Mouse (Mus musculus) adrenal gland, postnatal 0 days (tissue): Measurements from ENCODE around the gene Nrl. TPM values are rescaled to one million over a fixed set of nuclear protein-coding genes. Genes with fewer than 3 reads are reported as not detected.

Source experiments
- polyA plus RNA-seq: library from polyadenylated mRNA; unstranded; fragments of >200 nt; fragmentation: Nextera tagmentation; extraction: Ambion mirVana; gene quantifications from 2 replicates; pipeline ENCODE4 v1.2.1, GENCODE M21; 2015

Nrl gene
- 0.06 TPM in 1 of 2 replicates, not detected in the other for polyA plus RNA-seq

GRCm38 (mm10) chr14:55524785-55525184 lies at the start of gene Nrl:
TSS of gene Nrl (minus strand) at chr14:55524981.

DNA sequence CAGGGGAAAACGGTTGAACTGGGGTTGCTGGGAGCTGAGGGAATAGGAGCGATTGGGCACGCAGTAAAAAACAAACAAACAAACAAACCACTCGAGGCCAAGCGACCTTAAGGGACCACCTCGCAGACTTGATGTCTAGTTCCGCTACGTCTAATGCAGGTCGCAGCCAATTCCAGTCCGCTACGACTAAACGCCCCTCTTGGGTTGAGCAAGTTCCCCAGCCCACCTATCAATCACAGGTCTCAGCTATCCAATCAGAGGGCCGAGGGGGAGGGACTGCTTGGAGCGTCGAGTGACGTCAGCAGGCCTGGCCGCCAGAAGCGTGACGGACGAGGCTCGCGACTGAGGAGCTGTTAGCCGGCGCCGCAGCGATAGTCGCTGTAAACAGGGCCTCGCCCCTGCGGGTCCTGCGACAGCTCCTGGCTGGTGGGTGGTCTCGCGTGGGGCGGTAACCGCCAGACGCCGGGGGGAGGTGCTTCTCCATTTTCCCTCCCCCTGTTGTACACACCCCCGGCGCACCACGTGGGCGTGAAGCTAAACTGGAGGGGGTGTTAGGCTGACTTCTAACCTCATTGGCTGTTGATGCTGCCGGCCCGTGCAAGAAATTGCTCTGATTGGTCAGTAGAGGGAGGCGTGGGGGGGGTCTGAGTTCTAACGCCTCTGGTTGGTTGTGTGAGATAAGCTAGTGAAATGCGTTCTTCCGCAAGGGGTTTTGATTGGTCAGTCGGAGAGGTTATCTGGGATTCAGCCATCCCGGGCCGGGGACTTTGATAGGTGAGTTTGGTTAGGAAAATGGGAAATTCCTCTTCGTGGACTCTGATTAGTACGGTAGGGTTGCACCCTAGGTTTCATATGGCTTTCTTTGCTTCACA lies 35.7 kb upstream of the Nrl start, which contains the start of gene A730061H03Rik:
Gene A730061H03Rik (minus strand): TSS at position 205 of the 872 bp plus-strand sequence.

DNA sequence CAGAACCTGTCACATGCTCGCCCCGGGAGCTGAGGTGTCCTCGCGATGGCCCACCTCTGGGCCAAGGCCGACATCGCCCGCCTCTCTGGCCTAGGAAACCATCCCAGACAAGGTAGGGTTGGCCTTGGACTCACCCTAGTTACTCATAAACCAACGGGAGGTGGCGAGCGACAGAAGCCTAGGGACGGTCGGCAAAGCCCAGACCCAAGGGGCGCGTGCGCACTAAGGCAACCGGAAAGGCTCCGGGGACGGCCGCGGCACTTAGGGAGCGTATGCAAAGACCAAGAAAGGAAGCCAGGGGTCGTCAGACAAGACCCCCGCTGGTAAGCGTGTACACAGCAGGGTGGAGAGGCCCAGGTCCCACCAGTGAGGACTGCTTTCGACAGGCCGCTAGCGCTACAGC lies 35.0 kb upstream of the Nrl start, which contains the start of gene Dcaf11:
Gene Dcaf11 (plus strand): TSS at position 208 of the 403 bp plus-strand sequence.

DNA sequence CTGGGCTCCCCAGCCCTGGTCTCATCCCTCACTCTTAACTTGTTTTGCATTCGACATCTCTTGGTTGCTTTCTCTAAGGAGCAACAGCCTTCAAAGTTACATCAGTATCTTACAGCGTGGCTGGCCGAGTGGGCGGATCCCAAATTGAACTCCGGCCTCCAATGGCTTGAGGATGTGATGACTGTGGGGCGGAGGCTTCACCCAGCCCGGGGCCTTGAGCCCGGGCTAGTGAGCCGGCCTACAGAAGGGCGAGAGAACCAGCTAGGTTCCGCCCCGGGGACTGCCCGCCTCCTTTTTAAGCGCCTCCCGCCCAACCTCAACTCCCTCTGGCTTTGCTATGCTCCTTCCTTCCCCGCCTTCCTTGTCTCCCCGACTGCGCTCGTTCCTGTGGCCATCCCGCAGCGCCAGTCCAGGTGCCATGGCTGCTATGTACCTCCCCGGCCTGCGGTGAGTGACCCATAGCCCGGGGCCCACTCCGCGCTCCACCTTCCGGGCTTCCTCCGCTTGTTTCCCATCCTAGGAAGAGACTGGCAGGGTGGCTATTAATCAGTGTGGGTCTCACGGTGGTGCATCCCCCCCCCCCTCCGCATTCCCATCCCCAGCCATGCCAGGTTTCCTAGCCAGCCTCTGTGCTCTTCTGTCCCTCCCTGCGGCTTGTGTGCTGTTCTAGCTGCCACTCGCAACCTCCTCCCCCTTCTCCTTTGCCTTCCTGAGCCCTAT lies 15.4 kb upstream of the Nrl start, which contains the start of gene Pck2:
Gene Pck2 (plus strand): TSS at position 200 of the 720 bp plus-strand sequence.

DNA sequence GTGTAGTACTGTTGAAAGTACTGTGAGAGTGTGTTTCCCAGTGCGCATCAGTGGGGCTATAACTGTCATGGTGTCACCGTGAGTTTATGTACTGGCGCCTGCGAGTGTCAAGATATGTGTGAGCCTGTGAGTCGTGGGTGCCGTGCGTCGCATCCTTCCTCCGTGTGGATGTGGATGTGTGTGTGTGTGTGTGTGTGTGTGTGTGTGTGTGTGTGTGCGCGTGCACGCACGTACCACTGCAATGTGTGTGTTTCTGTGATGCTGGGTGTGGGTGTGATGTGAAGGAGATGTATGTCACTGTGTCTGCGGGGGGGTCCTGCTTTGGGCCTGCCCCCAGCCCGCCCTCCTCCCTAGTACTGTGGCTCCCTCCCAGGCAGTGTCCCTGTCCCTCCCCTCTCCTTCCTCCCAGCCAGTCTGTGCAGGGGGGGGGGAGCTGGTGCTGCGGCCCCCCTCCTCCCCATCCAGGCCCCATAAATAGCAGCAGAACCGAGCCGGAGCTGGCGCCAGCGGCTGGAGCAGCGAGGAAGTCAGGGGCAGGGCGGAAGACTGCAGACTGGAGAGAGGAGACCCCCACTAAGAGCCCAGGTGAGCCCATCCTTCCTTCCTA lies 14.6 kb downstream of the Nrl start, which contains the start of gene Cpne6:
Gene Cpne6 (plus strand): TSS at position 321 of the 607 bp plus-strand sequence.

DNA sequence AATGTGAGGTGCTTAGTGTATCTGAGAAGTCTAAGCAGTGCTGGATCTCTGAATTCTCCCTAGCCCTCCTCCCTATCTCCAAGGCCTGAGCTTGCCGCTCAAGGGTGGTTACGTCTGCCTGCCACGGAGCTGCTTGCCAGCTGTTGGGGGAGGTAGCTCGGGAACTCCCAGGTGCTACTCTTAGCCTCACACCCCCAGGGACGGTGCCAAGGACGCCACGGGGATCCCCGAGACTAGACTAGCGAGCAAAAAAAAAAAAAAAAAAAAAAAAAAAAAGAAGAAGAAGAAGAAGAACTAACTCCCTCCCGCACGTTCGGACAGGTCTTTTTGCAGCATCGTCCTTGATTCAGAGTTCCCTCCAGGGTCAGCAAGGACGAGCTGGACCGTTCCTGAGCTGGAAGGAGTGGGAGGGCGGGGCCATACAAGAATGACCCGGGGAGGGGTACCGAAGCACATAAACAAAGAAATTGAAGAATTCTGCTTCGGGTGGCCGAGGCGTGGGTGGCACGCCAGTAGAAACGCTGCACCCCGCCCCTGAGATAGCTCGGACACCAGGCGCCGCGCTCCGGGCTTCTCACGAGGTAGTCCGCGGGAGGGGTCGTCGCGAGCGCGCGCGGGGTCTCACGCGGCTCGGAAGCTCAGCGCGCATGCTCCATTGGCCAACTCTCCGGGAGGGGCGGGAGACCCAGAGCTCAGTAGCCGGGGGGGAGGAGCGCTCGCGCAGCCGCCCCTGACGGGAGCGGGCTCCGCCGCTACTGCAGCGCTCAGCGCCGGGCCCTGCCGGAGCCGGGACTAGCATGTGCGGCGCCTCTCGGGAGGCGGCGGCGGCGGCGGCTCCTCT lies 34.2 kb downstream of the Nrl start, which contains the start of gene Carmil3:
Gene Carmil3 (plus strand): TSS at position 291 of the 841 bp plus-strand sequence.

DNA sequence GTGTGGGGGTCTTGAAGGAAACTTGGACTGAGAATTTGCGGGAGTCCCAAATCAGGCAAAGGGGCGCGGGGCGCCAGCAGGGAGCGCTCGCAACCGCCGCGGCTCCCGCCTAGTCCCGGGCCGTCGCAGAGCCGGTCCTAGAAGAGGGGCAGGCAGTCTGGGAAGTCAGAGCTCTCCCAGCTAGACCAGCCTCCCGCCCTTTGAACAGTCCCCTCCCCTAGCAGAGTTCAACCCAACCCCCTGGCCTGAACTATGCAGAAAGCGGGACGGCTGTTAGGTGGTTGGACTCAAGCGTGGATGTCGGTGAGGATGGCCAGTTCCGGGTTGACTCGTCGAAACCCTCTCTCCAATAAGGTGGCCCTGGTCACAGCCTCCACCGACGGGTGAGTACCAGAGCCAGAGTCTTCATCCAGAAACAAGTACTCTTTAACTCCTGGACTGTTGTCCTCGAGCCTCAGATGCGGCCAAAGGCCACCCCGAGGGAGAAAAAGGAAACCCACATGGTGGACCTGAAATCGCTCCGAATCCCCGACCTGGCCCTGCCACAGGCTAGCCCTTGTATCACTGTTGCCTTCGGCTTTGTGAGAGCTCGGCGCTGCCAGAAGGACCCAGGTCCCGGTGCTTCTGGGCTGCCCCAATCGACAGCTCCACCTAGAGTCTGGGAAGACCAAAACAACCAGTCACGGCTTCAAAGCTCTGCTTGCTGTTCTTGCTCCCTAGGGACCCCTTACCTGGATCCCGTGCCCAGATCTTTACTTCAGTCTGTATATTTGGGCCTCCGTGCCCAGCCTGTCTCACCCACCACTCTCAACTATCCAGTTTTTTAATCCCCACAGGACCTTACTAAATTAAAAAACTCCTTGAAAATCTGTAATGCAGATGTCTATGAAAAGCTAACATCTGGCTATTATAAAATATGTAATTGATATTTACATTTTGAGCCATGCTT lies 45.9 kb downstream of the Nrl start, which contains the start of gene Dhrs4:
Gene Dhrs4 (plus strand): TSS at position 108 of the 949 bp plus-strand sequence.

Other genes starting within 250 kb of the Nrl start
- 61.9 and 83.5 TPM in 2 replicates for gene Dhrs4, start 46.2 kb downstream of the Nrl start, polyA plus RNA-seq
- gene Carmil3, start 34.3 kb downstream of the Nrl start, polyA plus RNA-seq = 3.2 and 4.5 TPM in 2 replicates
- 0.16 and 0.63 TPM in 2 replicates for gene Cpne6, start 14.5 kb downstream of the Nrl start, polyA plus RNA-seq
- gene Pck2, start 15.3 kb upstream of the Nrl start, polyA plus RNA-seq = 35.7 and 43.6 TPM in 2 replicates
- gene Dcaf11, start 35.0 kb upstream of the Nrl start, polyA plus RNA-seq = 50.2 and 81.0 TPM in 2 replicates
- 1.6 and 4.3 TPM in 2 replicates for gene A730061H03Rik, start 35.4 kb upstream of the Nrl start, polyA plus RNA-seq
- 1.1 and 1.3 TPM in 2 replicates for gene Fitm1, start 50.6 kb upstream of the Nrl start, polyA plus RNA-seq
- 226 and 323 TPM in 2 replicates for gene Psme1, start 53.1 kb upstream of the Nrl start, polyA plus RNA-seq
- 55.0 and 57.8 TPM in 2 replicates for gene Emc9, start 60.3 kb upstream of the Nrl start, polyA plus RNA-seq
- 549 and 603 TPM in 2 replicates for gene Psme2, start 66.1 kb upstream of the Nrl start, polyA plus RNA-seq
- gene Rnf31, start 66.7 kb upstream of the Nrl start, polyA plus RNA-seq = 9.6 and 12.4 TPM in 2 replicates
- 20.9 and 26.1 TPM in 2 replicates for gene Irf9, start 78.6 kb upstream of the Nrl start, polyA plus RNA-seq
- 6.8 and 9.0 TPM in 2 replicates for gene Rec8, start 93.1 kb upstream of the Nrl start, polyA plus RNA-seq
- gene Ipo4, start 111.0 kb upstream of the Nrl start, polyA plus RNA-seq = 41.9 and 52.7 TPM in 2 replicates
- 1.0 and 3.3 TPM in 2 replicates for gene Gm49378, start 112.9 kb upstream of the Nrl start, polyA plus RNA-seq
- gene Tm9sf1, start 118.8 kb upstream of the Nrl start, polyA plus RNA-seq = 65.2 and 103 TPM in 2 replicates
- gene Tssk4, start 125.2 kb upstream of the Nrl start, polyA plus RNA-seq = 0.77 and 0.95 TPM in 2 replicates
- 63.2 and 95.3 TPM in 2 replicates for gene Mdp1, start 135.5 kb upstream of the Nrl start, polyA plus RNA-seq
- gene Gmpr2, start 147.0 kb upstream of the Nrl start, polyA plus RNA-seq = 30.6 and 43.5 TPM in 2 replicates
- 635 and 779 TPM in 2 replicates for gene Nedd8, start 147.1 kb upstream of the Nrl start, polyA plus RNA-seq
- gene Tinf2, start 156.8 kb upstream of the Nrl start, polyA plus RNA-seq = 16.5 and 25.7 TPM in 2 replicates
- gene Tgm1, start 188.9 kb upstream of the Nrl start, polyA plus RNA-seq = 0.47 and 1.2 TPM in 2 replicates
- gene Rabggta, start 197.3 kb upstream of the Nrl start, polyA plus RNA-seq = 15.1 and 23.2 TPM in 2 replicates
- 69.6 and 82.1 TPM in 2 replicates for gene Dhrs1, start 220.7 kb upstream of the Nrl start, polyA plus RNA-seq
- 14.2 and 22.9 TPM in 2 replicates for gene Nop9, start 220.7 kb upstream of the Nrl start, polyA plus RNA-seq
- 2.3 and 3.7 TPM in 2 replicates for gene Cideb, start 233.5 kb upstream of the Nrl start, polyA plus RNA-seq
- 0.11 and 0.75 TPM in 2 replicates for gene Ltb4r2, start 236.4 kb upstream of the Nrl start, polyA plus RNA-seq
- 1.4 and 1.9 TPM in 2 replicates for gene Ltb4r1, start 241.0 kb upstream of the Nrl start, polyA plus RNA-seq